Mouse (Mus musculus): Measurements from ENCODE around the gene Polr1c. TPM values are rescaled to one million over a fixed set of nuclear protein-coding genes. Genes with fewer than 3 reads are reported as not detected.

Polr1c gene
- 188 and 197 TPM in 2 replicates for total RNA-seq (2012; rRNA removed)
- polyA plus RNA-seq (2012; ENCODE audit: insufficient read depth in 1 of 2, insufficient read length in 2 of 2, low read depth in 1 of 2, low replicate concordance in 2 of 2, missing spikeins in 1 of 2) = 100 to 1,000 TPM in 1 of 2 experiments, not detected in 1; 195 TPM

DNA sequence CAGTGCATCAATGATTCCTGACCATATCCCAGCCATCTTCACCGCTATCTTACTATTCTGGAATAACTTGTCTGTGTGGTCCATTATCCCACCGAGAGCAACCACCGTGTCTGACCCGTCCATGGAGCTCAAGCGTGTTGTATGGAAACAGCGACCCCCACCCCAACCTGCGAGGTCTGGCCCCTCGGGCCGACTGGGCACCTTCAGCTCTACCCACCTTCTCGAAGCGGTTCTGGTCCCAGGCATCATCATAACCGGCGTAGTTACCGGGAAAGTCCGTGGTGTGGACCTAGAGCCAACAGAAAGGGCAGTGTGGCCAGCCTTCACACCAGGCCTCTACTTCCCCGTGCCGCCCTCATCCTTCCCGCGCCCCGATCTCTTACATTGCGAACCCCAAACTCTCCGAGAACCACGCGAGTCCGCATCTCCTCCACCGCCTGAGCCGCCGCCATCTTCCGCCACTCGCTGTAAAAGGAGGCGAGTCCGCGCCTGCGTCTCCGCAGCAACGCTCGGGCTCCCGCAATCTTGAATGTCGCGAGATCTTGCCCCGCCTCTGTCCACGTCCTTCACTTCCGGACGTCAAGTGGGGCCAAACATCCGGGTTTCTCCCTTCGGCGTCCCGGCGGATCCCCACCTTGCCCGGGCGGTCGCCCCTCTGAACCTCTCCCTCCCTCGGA, at the start of gene Polr1c, which contains the start of gene Yipf3:
Gene Polr1c, minus strand, starts transcription at position 543 of the 677 bp plus-strand sequence.
Gene Yipf3, plus strand, starts transcription at position 569 of the 677 bp plus-strand sequence.
- peak; percentile 96 for DNase-seq (ENCODE audit: low read depth, low spot score)
- Histone ChIP-seq H3K9ac (ENCODE audit: control insufficient read depth, low read depth, low read length, poor library complexity, severe bottlenecking) (peak within 1 kb of the TSS; percentile 89), H3K36me3 (ENCODE audit: control insufficient read depth in 1 of 2, insufficient read depth in 2 of 2, low read length in 2 of 2) (peaks cover 3 to 14% of the 10 kb centered on the region in 2 experiments; a peak in 3 of 4 replicates), H3K79me2 (ENCODE audit: control insufficient read depth, insufficient read depth, low read length, poor library complexity) (peaks cover 29% of the 10 kb centered on the region), H3K4me1 (ENCODE audit: control insufficient read depth in 1 of 2, insufficient read depth in 2 of 2, low read length in 2 of 2) (peaks cover 0 to 14% of the 10 kb centered on the region in 2 experiments; a peak in 2 of 4 replicates), H3K4me3 (ENCODE audit: control insufficient read depth in 1 of 2, insufficient read depth in 1 of 2, low read depth in 2 of 2, low read length in 2 of 2) (peak within 1 kb of the TSS; percentile 89 to 91), H3K27me3 (ENCODE audit: control insufficient read depth in 1 of 2, insufficient read depth in 2 of 2, low read length in 2 of 2) (no peaks in the 10 kb centered on the region), H3K9me3 (replicated peaks; ENCODE audit: insufficient read depth, low read length) (no peaks in the 10 kb centered on the region), H3K27ac (ENCODE audit: control insufficient read depth, low read depth, low read length) (peak within 1 kb of the TSS; percentile 48)
- TF ChIP-seq POLR2AphosphoS5 (IDR thresholded peaks at IDR 0.05; ENCODE audit: borderline replicate concordance, low read depth, low read length) = 0 out of 2 replicates have a peak, but pooled peaks have one; percentile 6
- no peak for TF ChIP-seq MAFK (IDR thresholded peaks at IDR 0.05; ENCODE audit: borderline replicate concordance, low read depth, low read length)
- peak; percentile 91 for TF ChIP-seq NELFE (IDR thresholded peaks at IDR 0.05; ENCODE audit: low read depth, low read length)
- TF ChIP-seq ZC3H11A (IDR thresholded peaks at IDR 0.05; ENCODE audit: low read depth, low read length) = no peak
- TF ChIP-seq NRF1 (IDR thresholded peaks at IDR 0.05; ENCODE audit: insufficient read depth, low read depth, low read length, poor library complexity, severe bottlenecking) = peak; percentile 76
- peak; percentile 75; the same call in 1 of the 2 replicates for TF ChIP-seq ZMIZ1 (IDR thresholded peaks at IDR 0.05; ENCODE audit: low read depth, low read length)
- no peak for TF ChIP-seq CTCF (IDR thresholded peaks at IDR 0.05 in 2 of 3, conservative IDR thresholded peaks at IDR 0.05 in 1 of 3; ENCODE audit: control insufficient read depth in 1 of 3, insufficient read depth in 1 of 3, low read depth in 2 of 3, low read length in 3 of 3, poor library complexity in 1 of 3, severe bottlenecking in 1 of 3)
- no peak for TF ChIP-seq GABPA (IDR thresholded peaks at IDR 0.05; ENCODE audit: low read depth, low read length)
- TF ChIP-seq SMC3 (IDR thresholded peaks at IDR 0.05; ENCODE audit: low read depth, low read length) = no peak
- TF ChIP-seq CHD1 (IDR thresholded peaks at IDR 0.05; ENCODE audit: low read depth, low read length) = 0 out of 2 replicates have a peak, but pooled peaks have one; percentile 33
- 0 out of 2 replicates have a peak, but pooled peaks have one; percentile 43 for TF ChIP-seq MAX (IDR thresholded peaks at IDR 0.05; ENCODE audit: low read length)
- TF ChIP-seq POLR2A (IDR thresholded peaks at IDR 0.05; ENCODE audit: control insufficient read depth in 1 of 2, insufficient read depth in 1 of 2, low read depth in 1 of 2, low read length in 2 of 2, poor library complexity in 1 of 2) = peak; percentile 80 to 92
- peak; percentile 56 for TF ChIP-seq TCF12 (IDR thresholded peaks at IDR 0.05; ENCODE audit: low read depth, low read length)
- no peak for TF ChIP-seq TAL1 (IDR thresholded peaks at IDR 0.05; ENCODE audit: low read length)
- TF ChIP-seq CHD2 (IDR thresholded peaks at IDR 0.05; ENCODE audit: low read length) = peak; percentile 98
- TF ChIP-seq SIN3A (IDR thresholded peaks at IDR 0.05; ENCODE audit: low read length) = no peak; the same call in 1 of the 2 replicates
- TF ChIP-seq ELF1 (IDR thresholded peaks at IDR 0.05; ENCODE audit: low read depth, low read length) = peak; percentile 89
- TF ChIP-seq ZKSCAN1 (IDR thresholded peaks at IDR 0.05; ENCODE audit: low read depth, low read length) = 0 out of 2 replicates have a peak, but pooled peaks have one; percentile 46
- TF ChIP-seq ETS1 (IDR thresholded peaks at IDR 0.05; ENCODE audit: low read depth, low read length) = 0 out of 2 replicates have a peak, but pooled peaks have one; percentile 24
- no peak for TF ChIP-seq JUND (IDR thresholded peaks at IDR 0.05; ENCODE audit: low read depth, low read length)
- no peak; the same call in 1 of the 2 replicates for TF ChIP-seq KAT2A (conservative IDR thresholded peaks at IDR 0.05; ENCODE audit: low read depth, low read length)
- TF ChIP-seq MXI1 (IDR thresholded peaks at IDR 0.05; ENCODE audit: low read depth, low read length) = peak; percentile 69
- no peak for TF ChIP-seq ZNF384 (IDR thresholded peaks at IDR 0.05; ENCODE audit: low read depth, low read length)
- TF ChIP-seq RCOR1 (IDR thresholded peaks at IDR 0.05; ENCODE audit: low read depth, low read length) = no peak
- no peak for TF ChIP-seq BHLHE40 (IDR thresholded peaks at IDR 0.05; ENCODE audit: borderline replicate concordance, low read depth, low read length)
- no peak for TF ChIP-seq MYC (IDR thresholded peaks at IDR 0.05; ENCODE audit: low read depth, low read length)
- peak; percentile 75 for TF ChIP-seq TBP (IDR thresholded peaks at IDR 0.05; ENCODE audit: low read depth, low read length)
- TF ChIP-seq MYB (IDR thresholded peaks at IDR 0.05; ENCODE audit: low read depth, low read length) = no peak
- no peak for TF ChIP-seq USF2 (IDR thresholded peaks at IDR 0.05; ENCODE audit: borderline replicate concordance in 1 of 2, insufficient read depth in 1 of 2, low read depth in 1 of 2, low read length in 2 of 2)
- TF ChIP-seq UBTF (IDR thresholded peaks at IDR 0.05; ENCODE audit: borderline replicate concordance, insufficient read depth, low read depth, low read length) = 0 out of 2 replicates have a peak, but pooled peaks have one; percentile 59
- 0 out of 2 replicates have a peak, but pooled peaks have one; percentile 14 for TF ChIP-seq USF1 (IDR thresholded peaks at IDR 0.05; ENCODE audit: low read depth, low read length)
- peak; percentile 89 for TF ChIP-seq HCFC1 (IDR thresholded peaks at IDR 0.05; ENCODE audit: low read depth, low read length)
- TF ChIP-seq EP300 (IDR thresholded peaks at IDR 0.05; ENCODE audit: low read depth in 1 of 2, low read length in 2 of 2) = 0 out of 4 replicates have a peak, but pooled peaks of 1 of the 2 experiments have one; percentile 4
- no peak for TF ChIP-seq E2F4 (IDR thresholded peaks at IDR 0.05; ENCODE audit: borderline replicate concordance, low read depth, low read length)
- no peak for TF ChIP-seq RAD21 (IDR thresholded peaks at IDR 0.05; ENCODE audit: low read depth, low read length)

All from MEL (cell line).